In the genomic region with DNA sequence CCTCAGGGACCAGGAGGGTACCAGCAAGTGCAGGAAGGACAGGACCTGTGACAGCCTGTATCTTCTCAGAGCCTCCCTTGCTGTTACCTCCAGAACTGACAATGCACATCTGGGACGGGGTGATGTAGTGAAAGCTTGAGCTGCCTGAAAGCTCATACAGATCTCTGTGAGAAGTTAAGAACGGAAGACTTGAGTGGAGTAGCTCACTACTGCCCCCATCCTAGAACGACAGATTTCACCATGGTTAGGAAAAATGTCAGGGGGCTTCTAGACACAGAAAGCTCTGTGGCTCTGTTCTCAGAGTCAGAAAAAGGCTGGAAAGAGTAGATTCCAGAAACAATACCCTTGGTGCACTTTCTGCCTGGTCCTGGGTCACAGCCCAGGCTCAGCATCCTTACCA, we compare ENCODE assay signal across 13 mouse cellular contexts.
DNase-seq lines count a peak whose midpoint lies in the region; ATAC-seq and TF ChIP-seq lines count a peak whose summit lies in the region.
"Had no signal": no experiment of that assay in that cellular context is flagged by ENCODE, and none has a peak within 500 bp of the region (broad histone marks: within the 10 kb centered on the region; RNA-seq: fewer than 3 reads in every experiment).

No protein-coding gene starts in this region.

- TF ChIP-seq CTCF in lung, postnatal 0 days (IDR thresholded peaks at IDR 0.05), result peak; percentile 28; the same call in 1 of the 2 replicates

- no peak for ATAC-seq in CD4-positive, CD25-positive, alpha-beta regulatory T cell, adult 4 months
- 0 out of 2 replicates have a peak, but pooled peaks have one; percentile 35 for ATAC-seq in frontal cortex, adult (ENCODE audit: low TSS enrichment)
- no peak for ATAC-seq in lung, postnatal 0 days

- H3K4me1 ChIP-seq in lung, postnatal 0 days (ENCODE audit: insufficient read depth, low read depth, low read length), result no peaks in the 10 kb centered on the region

- DNase-seq in CD4-positive, CD25-positive, alpha-beta regulatory T cell, adult 2 months (ENCODE audit: low read depth, low spot score), result peak; percentile 20
- DNase-seq in frontal cortex, postnatal 36 days (ENCODE audit: low spot score in 2 of 2), result no peak
- DNase-seq in lung, postnatal 0 days (ENCODE audit: low spot score), result no peak
- no peak for DNase-seq in lung, adult 18-20 months
- DNase-seq in retina, postnatal 1 day, result peak; percentile 37
- no peak for DNase-seq in c-Kit-positive CD71-positive TER-119-positive erythroid progenitor cells, embryonic 14.5 days (ENCODE audit: low spot score)
- DNase-seq: kidney, adult 2 months had no signal

- H3K4me3 ChIP-seq in lung, postnatal 0 days (ENCODE audit: low read depth, low read length), result no peak overlapping the region
- H3K4me3 ChIP-seq: erythroblast, embryonic 14.5 days; hindbrain, embryonic 12.5 days had no signal

- no peak overlapping the region for H3K4me2 ChIP-seq in lung, postnatal 0 days (replicated peaks; ENCODE audit: low read depth, low read length)
- H3K4me2 ChIP-seq: hindbrain, embryonic 12.5 days had no signal

- 7% methylated on average over 3 of the region's 3 CpGs for WGBS in lung, postnatal 0 days

- no peaks in the 10 kb centered on the region for H3K36me3 ChIP-seq in lung, postnatal 0 days (ENCODE audit: insufficient read depth, low read length)
- H3K36me3 ChIP-seq: G1E; hindbrain, embryonic 12.5 days had no signal

- TF ChIP-seq EP300 in lung, postnatal 0 days (IDR thresholded peaks at IDR 0.05), result no peak

- H3K9me3 ChIP-seq in lung, postnatal 0 days (ENCODE audit: low read length), result no peaks in the 10 kb centered on the region
- H3K9me3 ChIP-seq: G1E; hindbrain, embryonic 12.5 days had no signal

- H3K27me3 ChIP-seq in lung, postnatal 0 days (replicated peaks; ENCODE audit: insufficient read depth, low read length), result peaks cover 10% of the 10 kb centered on the region; the same call in 1 of the 2 replicates

- no peak overlapping the region for H3K9ac ChIP-seq in lung, postnatal 0 days (replicated peaks; ENCODE audit: low read depth)
- H3K9ac ChIP-seq: hindbrain, embryonic 12.5 days; liver, embryonic 14.5 days had no signal

- H3K27ac ChIP-seq in lung, postnatal 0 days (ENCODE audit: low read length), result no peak overlapping the region
- H3K27ac ChIP-seq: hindbrain, embryonic 12.5 days; liver, embryonic 14.5 days had no signal

Comparison
In these comparisons a context has a peak if more than half of its experiments do, and no peak if none do; other contexts are left out.
1. DNase-seq: peak in CD4-positive, CD25-positive, alpha-beta regulatory T cell, adult 2 months (single experiment) and retina, postnatal 1 day (single experiment); none in frontal cortex, postnatal 36 days (0 of 2), lung, postnatal 0 days (single experiment), lung, adult 18-20 months (0 of 2) and c-Kit-positive CD71-positive TER-119-positive erythroid progenitor cells, embryonic 14.5 days (single experiment).